Mouse (Mus musculus) spleen, embryonic (tissue): ENCODE data around the gene Zan.

ENCODE experiments used
- CTCF ChIA-PET: fragments of 350-600 bp; sonication (Branson Sonifier 250); formaldehyde crosslinking; loops from one replicate; lab custom pipeline; 2022; lab: Charles Lee

Zan gene

DNA sequence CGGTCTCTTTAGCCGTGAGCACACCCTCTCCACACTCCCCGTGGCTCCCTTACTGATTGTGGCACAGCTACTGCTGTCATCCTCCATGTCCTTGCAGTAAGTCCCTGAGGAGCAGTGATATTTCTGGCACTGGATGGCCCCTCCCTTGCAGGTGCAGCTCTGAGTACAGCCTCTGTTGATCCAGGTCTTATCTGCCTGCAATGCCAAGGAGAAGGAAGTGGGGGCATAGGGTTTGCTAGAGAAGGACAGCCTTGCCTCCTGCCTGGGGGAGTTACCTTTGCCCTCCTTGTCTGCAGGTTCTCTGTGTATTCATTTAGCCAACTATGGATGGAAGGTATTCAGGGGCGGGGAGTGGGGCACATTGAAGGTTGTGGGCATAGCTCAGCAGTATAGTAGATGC, 57.0 kb downstream of the Zan start:
- CTCF ChIA-PET = no interaction called here

DNA sequence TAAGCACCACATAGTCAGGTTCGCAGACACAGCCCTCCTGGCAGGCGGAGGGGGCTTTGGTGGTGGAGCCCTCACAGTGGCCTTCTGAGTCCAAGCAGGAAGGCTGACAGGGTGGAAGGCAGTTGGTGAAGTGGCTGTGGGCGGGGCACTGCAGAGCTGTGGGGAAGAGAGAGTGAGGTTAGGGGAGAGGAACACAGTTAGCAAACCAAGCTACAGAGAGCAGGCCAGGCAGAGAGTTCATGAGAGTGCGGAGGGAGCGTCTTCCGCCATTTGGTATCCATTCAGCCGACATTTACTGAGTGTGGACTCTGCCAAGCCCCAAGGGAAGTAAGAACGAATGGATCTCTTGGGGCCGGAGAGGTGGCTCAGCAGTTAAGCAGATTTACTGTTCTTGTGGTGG, 57.8 kb downstream of the Zan start:
- CTCF ChIA-PET = no interaction called here

GRCm38 (mm10) chr5:137414253-137414652, 62.6 kb downstream of the Zan start:
- CTCF ChIA-PET = no interaction called here

- CTCF ChIA-PET = no interaction called here
These were observed 65.6 kb downstream of the Zan start for GRCm38 (mm10) chr5:137411235-137411634.

- CTCF ChIA-PET = no interaction called here
These were observed 66.3 kb downstream of the Zan start for GRCm38 (mm10) chr5:137410549-137410948.

DNA sequence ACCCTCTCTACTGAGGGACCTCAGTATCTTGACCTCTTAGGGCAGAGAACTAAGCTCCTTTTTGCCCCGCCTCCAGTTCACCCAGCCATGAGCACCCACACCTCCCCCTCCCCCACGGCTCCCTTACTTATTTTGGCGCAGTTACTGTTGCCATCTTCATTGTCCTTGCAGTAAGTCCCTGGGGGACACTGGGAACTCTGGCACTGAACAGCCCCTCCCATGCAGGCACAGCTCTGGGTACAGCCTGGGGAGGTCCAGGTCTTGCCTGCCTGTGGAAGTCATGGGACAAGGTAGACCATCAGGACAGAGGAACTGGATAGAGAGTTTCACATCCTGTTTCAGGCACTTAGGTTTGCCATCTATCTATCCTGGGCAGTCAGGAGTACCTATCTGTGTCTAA, 66.8 kb downstream of the Zan start:
- CTCF ChIA-PET = no interaction called here

DNA sequence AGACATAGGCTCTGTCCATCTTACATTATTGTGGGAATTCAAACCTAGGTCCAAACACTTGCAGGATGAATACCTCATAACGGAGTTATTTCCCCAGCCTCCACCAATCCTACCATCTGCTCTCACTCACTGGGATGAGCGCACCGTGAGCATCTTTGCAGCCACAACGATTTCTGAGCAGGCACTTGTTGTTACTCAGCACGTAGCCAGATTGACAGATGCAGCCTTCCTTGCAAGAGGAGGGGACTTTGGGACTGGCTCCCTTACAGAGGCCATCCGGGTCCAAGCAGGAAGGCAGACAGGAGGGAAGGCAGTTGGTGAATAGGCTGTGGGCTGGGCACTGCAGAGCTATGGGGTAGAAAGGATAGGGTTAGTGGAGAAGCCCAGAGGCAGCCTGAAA, 67.4 kb downstream of the Zan start:
- CTCF ChIA-PET = no interaction called here

- CTCF ChIA-PET = no interaction called here
These were observed 72.8 kb downstream of the Zan start for GRCm38 (mm10) chr5:137404081-137404480.

DNA sequence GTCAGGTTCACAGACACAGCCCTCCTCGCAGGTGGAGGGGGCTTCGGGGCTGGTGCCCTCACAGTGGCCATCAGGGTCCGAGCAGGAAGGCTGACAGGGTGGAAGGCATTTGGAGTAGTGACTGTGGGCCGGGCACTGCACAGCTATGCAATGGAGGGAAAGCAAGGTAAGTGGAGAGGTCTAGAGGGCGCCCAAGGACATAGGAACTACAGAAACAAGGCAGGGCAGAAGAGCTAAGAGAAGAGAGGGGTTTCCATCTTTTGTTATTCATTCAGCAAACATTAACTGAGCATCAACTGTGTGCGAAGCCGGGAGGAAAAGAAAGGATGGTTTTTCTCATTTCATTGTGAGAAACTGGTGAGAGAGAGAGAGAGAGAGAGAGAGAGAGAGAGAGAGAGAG, 82.4 kb downstream of the Zan start:
- CTCF ChIA-PET = no interaction called here

- CTCF ChIA-PET = no interaction called here
These were observed 85.2 kb downstream of the Zan start for GRCm38 (mm10) chr5:137391641-137392040.

GRCm38 (mm10) chr5:137386712-137387111, 90.2 kb downstream of the Zan start:
- CTCF ChIA-PET = interaction anchor here (0.7 kb wide), 1 partner anchor 299 kb away, joined by 5 read pairs; no protein-coding TSS in a partner anchor

GRCm38 (mm10) chr5:137383441-137383840, 93.4 kb downstream of the Zan start:
- CTCF ChIA-PET = no interaction called here

- CTCF ChIA-PET = interaction anchor here (0.7 kb wide), 1 partner anchor 11 kb away, joined by 4 read pairs; no protein-coding TSS in a partner anchor
These were observed 95.7 kb downstream of the Zan start for GRCm38 (mm10) chr5:137381152-137381551.

- CTCF ChIA-PET = no interaction called here
These were observed 99.3 kb downstream of the Zan start for GRCm38 (mm10) chr5:137377603-137378002.

GRCm38 (mm10) chr5:137377176-137377575, 99.7 kb downstream of the Zan start:
- CTCF ChIA-PET = no interaction called here

- CTCF ChIA-PET = no interaction called here
These were observed 100.1 kb downstream of the Zan start for GRCm38 (mm10) chr5:137376722-137377121.

DNA sequence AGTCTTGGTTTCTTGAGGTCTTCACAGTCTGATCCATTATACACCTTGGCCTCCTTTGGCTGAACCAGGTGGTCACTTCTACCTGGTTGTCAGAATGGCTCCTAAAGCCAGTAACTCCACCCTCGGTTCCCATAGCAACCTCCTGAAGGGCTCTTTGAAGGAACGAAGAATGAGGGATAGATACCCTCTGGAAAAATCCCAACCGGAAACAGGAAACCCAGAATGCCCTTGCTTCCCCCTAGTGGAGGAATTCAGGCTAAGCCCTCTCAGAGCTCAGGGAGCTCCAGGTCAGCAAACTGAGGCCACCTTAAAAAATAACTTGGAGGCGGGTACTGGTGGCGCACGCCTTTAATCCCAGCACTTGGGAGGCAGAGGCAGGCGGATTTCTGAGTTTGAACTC, 100.7 kb downstream of the Zan start:
- CTCF ChIA-PET = no interaction called here

- CTCF ChIA-PET = no interaction called here
These were observed 101.2 kb downstream of the Zan start for GRCm38 (mm10) chr5:137375627-137376026.

- CTCF ChIA-PET = no interaction called here
These were observed 102.3 kb downstream of the Zan start for GRCm38 (mm10) chr5:137374521-137375080.

- CTCF ChIA-PET = no interaction called here
These were observed 103.4 kb downstream of the Zan start for GRCm38 (mm10) chr5:137373371-137373950.

- CTCF ChIA-PET = interaction anchor here (0.7 kb wide), 1 partner anchor 12 kb away, joined by 4 read pairs; no protein-coding TSS in a partner anchor
These were observed 107.2 kb downstream of the Zan start for GRCm38 (mm10) chr5:137369665-137370064.

- CTCF ChIA-PET = interaction anchor here (1.2 kb wide), 1 partner anchor 68 kb away, joined by 3 read pairs; no protein-coding TSS in a partner anchor
These were observed 118.5 kb downstream of the Zan start for GRCm38 (mm10) chr5:137358382-137358781.

DNA sequence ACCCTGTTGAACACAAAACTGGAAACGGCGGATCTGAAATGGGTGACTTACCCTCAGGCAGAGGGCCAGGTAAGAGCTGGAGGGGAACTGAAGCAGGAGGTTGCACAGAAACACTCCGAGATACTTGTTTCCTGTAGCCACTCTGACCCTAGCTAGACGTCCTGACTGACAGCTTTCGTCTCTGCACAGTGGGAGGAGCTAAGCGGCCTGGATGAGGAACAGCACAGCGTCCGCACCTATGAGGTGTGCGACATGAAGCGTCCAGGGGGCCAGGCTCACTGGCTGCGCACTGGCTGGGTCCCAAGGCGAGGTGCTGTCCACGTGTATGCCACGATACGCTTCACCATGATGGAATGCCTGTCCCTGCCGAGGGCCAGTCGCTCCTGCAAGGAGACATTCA, 122.8 kb downstream of the Zan start:
- CTCF ChIA-PET = no interaction called here
